Mouse (Mus musculus): ENCODE measurements around the gene Kif5c. TPM values are rescaled to one million over a fixed set of nuclear protein-coding genes. Genes with fewer than 3 reads are reported as not detected.

The Kif5c gene
- polyA plus RNA-seq, 1 experiment = 25.8 TPM

DNA sequence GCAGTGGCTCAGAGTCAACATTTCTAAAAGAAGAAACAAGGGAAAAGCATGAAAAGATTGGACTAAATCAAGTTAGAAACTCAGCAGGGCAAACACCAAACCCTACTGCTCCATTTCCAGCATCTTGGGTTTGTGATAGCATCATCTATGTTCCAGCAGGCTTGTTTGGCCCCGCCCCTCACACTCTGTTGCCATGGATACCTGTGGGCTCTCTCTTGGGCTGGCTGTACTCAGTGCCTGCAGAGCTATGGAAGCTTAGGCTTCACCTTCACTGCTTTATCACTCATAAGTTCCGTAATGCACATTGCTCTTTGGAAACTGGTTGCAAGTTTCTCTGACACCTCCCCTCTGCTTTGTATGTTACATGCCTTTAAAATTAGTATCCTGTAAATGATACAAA lies 136.0 kb downstream of the Kif5c start:
- no peaks in the 10 kb centered on the region for H3K36me3 ChIP-seq (ENCODE audit: control insufficient read depth, insufficient read depth, low read length, poor library complexity, severe bottlenecking)
- no peaks in the 10 kb centered on the region for H3K4me1 ChIP-seq (ENCODE audit: control insufficient read depth, insufficient read depth, low read length)
- no peaks in the 10 kb centered on the region for H3K9me3 ChIP-seq (replicated peaks; ENCODE audit: control insufficient read depth, insufficient read depth, low read length, poor library complexity, severe bottlenecking)
- H3K4me3 ChIP-seq (ENCODE audit: low read depth, low read length) = no peak overlapping the region
- no peak for TF ChIP-seq EP300 (IDR thresholded peaks at IDR 0.05; ENCODE audit: insufficient read depth, low read depth, low read length)
- TF ChIP-seq POLR2A (IDR thresholded peaks at IDR 0.05; ENCODE audit: insufficient read depth, low read length) = no peak
- TF ChIP-seq CTCF (IDR thresholded peaks at IDR 0.05; ENCODE audit: low read depth, low read length) = no peak
- no peak overlapping the region for H3K9ac ChIP-seq (ENCODE audit: low read depth, poor library complexity, severe bottlenecking)
- no peaks in the 10 kb centered on the region for H3K27me3 ChIP-seq (ENCODE audit: control insufficient read depth, insufficient read depth, low read length, poor library complexity, severe bottlenecking)
- no peak overlapping the region for H3K27ac ChIP-seq (ENCODE audit: insufficient read depth, low read length)

GRCm38 (mm10) chr2:49757616-49758015 lies 138.5 kb downstream of the Kif5c start:
- no peak overlapping the region for H3K27ac ChIP-seq (ENCODE audit: insufficient read depth, low read length)
- no peaks in the 10 kb centered on the region for H3K4me1 ChIP-seq (ENCODE audit: control insufficient read depth, insufficient read depth, low read length)
- H3K36me3 ChIP-seq (ENCODE audit: control insufficient read depth, insufficient read depth, low read length, poor library complexity, severe bottlenecking) = no peaks in the 10 kb centered on the region
- H3K27me3 ChIP-seq (ENCODE audit: control insufficient read depth, insufficient read depth, low read length, poor library complexity, severe bottlenecking) = no peaks in the 10 kb centered on the region
- H3K4me3 ChIP-seq (ENCODE audit: low read depth, low read length) = no peak overlapping the region
- no peak for TF ChIP-seq CTCF (IDR thresholded peaks at IDR 0.05; ENCODE audit: low read depth, low read length)
- TF ChIP-seq POLR2A (IDR thresholded peaks at IDR 0.05; ENCODE audit: insufficient read depth, low read length) = no peak
- TF ChIP-seq EP300 (IDR thresholded peaks at IDR 0.05; ENCODE audit: insufficient read depth, low read depth, low read length) = no peak
- no peaks in the 10 kb centered on the region for H3K9me3 ChIP-seq (replicated peaks; ENCODE audit: control insufficient read depth, insufficient read depth, low read length, poor library complexity, severe bottlenecking)
- H3K9ac ChIP-seq (ENCODE audit: low read depth, poor library complexity, severe bottlenecking) = no peak overlapping the region

- Histone ChIP-seq H3K36me3 (ENCODE audit: control insufficient read depth, insufficient read depth, low read length, poor library complexity, severe bottlenecking) (no peaks in the 10 kb centered on the region), H3K4me1 (ENCODE audit: control insufficient read depth, insufficient read depth, low read length) (no peaks in the 10 kb centered on the region), H3K27me3 (ENCODE audit: control insufficient read depth, insufficient read depth, low read length, poor library complexity, severe bottlenecking) (no peaks in the 10 kb centered on the region), H3K9ac (ENCODE audit: low read depth, poor library complexity, severe bottlenecking) (no peak overlapping the region), H3K27ac (ENCODE audit: insufficient read depth, low read length) (no peak overlapping the region), H3K4me3 (ENCODE audit: low read depth, low read length) (no peak overlapping the region), H3K9me3 (replicated peaks; ENCODE audit: control insufficient read depth, insufficient read depth, low read length, poor library complexity, severe bottlenecking) (no peaks in the 10 kb centered on the region)
- TF ChIP-seq CTCF (IDR thresholded peaks at IDR 0.05; ENCODE audit: low read depth, low read length) (no peak), POLR2A (IDR thresholded peaks at IDR 0.05; ENCODE audit: insufficient read depth, low read length) (no peak), EP300 (IDR thresholded peaks at IDR 0.05; ENCODE audit: insufficient read depth, low read depth, low read length) (no peak)
Observed at GRCm38 (mm10) chr2:49764331-49764946, 145.3 kb downstream of the Kif5c start.

- Histone ChIP-seq H3K36me3 (ENCODE audit: control insufficient read depth, insufficient read depth, low read length, poor library complexity, severe bottlenecking) (no peaks in the 10 kb centered on the region), H3K9me3 (replicated peaks; ENCODE audit: control insufficient read depth, insufficient read depth, low read length, poor library complexity, severe bottlenecking) (no peaks in the 10 kb centered on the region), H3K4me1 (ENCODE audit: control insufficient read depth, insufficient read depth, low read length) (no peaks in the 10 kb centered on the region), H3K4me3 (ENCODE audit: low read depth, low read length) (no peak overlapping the region), H3K27ac (ENCODE audit: insufficient read depth, low read length) (no peak overlapping the region), H3K9ac (ENCODE audit: low read depth, poor library complexity, severe bottlenecking) (no peak overlapping the region), H3K27me3 (ENCODE audit: control insufficient read depth, insufficient read depth, low read length, poor library complexity, severe bottlenecking) (no peaks in the 10 kb centered on the region)
- no peak for TF ChIP-seq POLR2A (IDR thresholded peaks at IDR 0.05; ENCODE audit: insufficient read depth, low read length)
- no peak for TF ChIP-seq EP300 (IDR thresholded peaks at IDR 0.05; ENCODE audit: insufficient read depth, low read depth, low read length)
- TF ChIP-seq CTCF (IDR thresholded peaks at IDR 0.05; ENCODE audit: low read depth, low read length) = no peak
Observed at GRCm38 (mm10) chr2:49768916-49769315, 149.8 kb downstream of the Kif5c start.

DNA sequence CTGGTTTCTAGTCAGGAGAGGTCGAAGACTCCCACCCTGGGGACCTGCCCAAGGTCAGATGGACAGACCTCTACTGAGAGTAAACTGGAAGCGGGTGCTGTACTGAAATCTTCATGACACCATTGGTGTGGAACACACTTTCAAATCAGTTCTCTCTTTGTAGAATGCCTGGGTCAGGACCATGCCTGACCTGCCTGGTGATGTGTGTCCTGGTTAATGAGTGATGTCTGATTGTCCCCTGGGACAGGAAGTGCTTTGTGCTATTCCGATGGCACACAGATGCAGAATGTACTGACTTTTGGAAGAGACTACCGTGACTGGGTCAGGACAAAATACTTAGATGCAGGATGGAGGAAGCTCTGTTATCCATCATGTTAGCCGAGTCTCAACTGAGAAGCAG lies 151.3 kb downstream of the Kif5c start:
- TF ChIP-seq EP300 (IDR thresholded peaks at IDR 0.05; ENCODE audit: insufficient read depth, low read depth, low read length) (no peak), CTCF (IDR thresholded peaks at IDR 0.05; ENCODE audit: low read depth, low read length) (no peak), POLR2A (IDR thresholded peaks at IDR 0.05; ENCODE audit: insufficient read depth, low read length) (no peak)
- Histone ChIP-seq H3K27ac (ENCODE audit: insufficient read depth, low read length) (no peak overlapping the region), H3K9ac (ENCODE audit: low read depth, poor library complexity, severe bottlenecking) (no peak overlapping the region), H3K9me3 (replicated peaks; ENCODE audit: control insufficient read depth, insufficient read depth, low read length, poor library complexity, severe bottlenecking) (no peaks in the 10 kb centered on the region), H3K36me3 (ENCODE audit: control insufficient read depth, insufficient read depth, low read length, poor library complexity, severe bottlenecking) (no peaks in the 10 kb centered on the region), H3K4me3 (ENCODE audit: low read depth, low read length) (no peak overlapping the region), H3K27me3 (ENCODE audit: control insufficient read depth, insufficient read depth, low read length, poor library complexity, severe bottlenecking) (no peaks in the 10 kb centered on the region), H3K4me1 (ENCODE audit: control insufficient read depth, insufficient read depth, low read length) (no peaks in the 10 kb centered on the region)

DNA sequence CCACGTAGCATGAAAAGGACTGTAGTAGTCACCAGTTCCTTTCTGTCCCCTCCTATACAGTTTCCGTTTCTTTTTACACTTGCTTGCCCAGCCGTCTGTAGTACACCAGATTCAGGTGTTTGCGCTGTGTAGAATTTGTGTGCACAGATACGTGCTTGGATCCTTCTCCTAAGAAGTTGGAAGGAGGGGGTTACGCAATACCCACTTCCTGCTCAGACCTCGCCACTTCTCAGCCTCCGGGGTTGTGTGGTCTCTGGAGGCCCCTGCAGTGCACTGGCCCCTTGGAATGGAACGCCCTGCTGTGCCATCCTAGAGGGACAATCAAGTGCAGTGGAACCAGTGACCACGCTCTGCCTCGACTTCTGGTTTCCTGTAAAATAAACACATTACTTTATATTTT lies 152.1 kb downstream of the Kif5c start:
- no peaks in the 10 kb centered on the region for H3K27me3 ChIP-seq (ENCODE audit: control insufficient read depth, insufficient read depth, low read length, poor library complexity, severe bottlenecking)
- H3K9me3 ChIP-seq (replicated peaks; ENCODE audit: control insufficient read depth, insufficient read depth, low read length, poor library complexity, severe bottlenecking) = no peaks in the 10 kb centered on the region
- H3K4me3 ChIP-seq (ENCODE audit: low read depth, low read length) = no peak overlapping the region
- no peak overlapping the region for H3K9ac ChIP-seq (ENCODE audit: low read depth, poor library complexity, severe bottlenecking)
- no peak for TF ChIP-seq EP300 (IDR thresholded peaks at IDR 0.05; ENCODE audit: insufficient read depth, low read depth, low read length)
- no peak for TF ChIP-seq CTCF (IDR thresholded peaks at IDR 0.05; ENCODE audit: low read depth, low read length)
- no peak for TF ChIP-seq POLR2A (IDR thresholded peaks at IDR 0.05; ENCODE audit: insufficient read depth, low read length)
- no peaks in the 10 kb centered on the region for H3K36me3 ChIP-seq (ENCODE audit: control insufficient read depth, insufficient read depth, low read length, poor library complexity, severe bottlenecking)
- H3K27ac ChIP-seq (ENCODE audit: insufficient read depth, low read length) = no peak overlapping the region
- peaks cover 2% of the 10 kb centered on the region for H3K4me1 ChIP-seq (ENCODE audit: control insufficient read depth, insufficient read depth, low read length)

All from ES-Bruce4 (cell line).